Mouse (Mus musculus) limb, embryonic 10.5 days (tissue): ENCODE measurements around the gene Tada2b. TPM values are rescaled to one million over a fixed set of nuclear protein-coding genes. Genes with fewer than 3 reads are reported as not detected.

Source experiments
- DNase-seq: peaks from one replicate; pipeline ENCODE4 v3.0.0-alpha.2; 2017; ENCODE audit warnings: low spot score
- H3K27ac ChIP-seq: fragments of 300-500 bp; sonication (generic); 2 replicates; pipeline ENCODE4 v1.5.1; 2016; ENCODE audit warnings: mild to moderate bottlenecking
- H3K27me3 ChIP-seq: fragments of 300-500 bp; sonication (generic); 2 replicates; pipeline ENCODE4 v1.6.1; 2016; ENCODE audit warnings: low read depth, mild to moderate bottlenecking; ENCODE audit not compliant: poor library complexity, severe bottlenecking
- H3K36me3 ChIP-seq: fragments of 300-500 bp; sonication (generic); 2 replicates; pipeline ENCODE4 v1.6.1; 2016; ENCODE audit warnings: mild to moderate bottlenecking, moderate library complexity
- H3K4me1 ChIP-seq: fragments of 300-500 bp; sonication (generic); 2 replicates; pipeline ENCODE4 v1.6.1; 2016
- H3K4me3 ChIP-seq: fragments of 300-500 bp; sonication (generic); 2 replicates; pipeline ENCODE4 v1.5.1; 2016; ENCODE audit warnings: mild to moderate bottlenecking, moderate library complexity
- H3K9me3 ChIP-seq: fragments of 300-500 bp; sonication (generic); replicated peaks from 2 replicates; pipeline ENCODE4 v1.6.1; 2016; ENCODE audit warnings: mild to moderate bottlenecking
- WGBS: fragments of 180-500 bp; shearing (Covaris S2); methylation state at CpG from one replicate; pipeline ENCODE4 v1.1.7; 2016; 5-methylcytosine and 5-hydroxymethylcytosine counted together
- polyA plus RNA-seq: library from polyadenylated mRNA; unstranded; fragments of >200 nt; fragmentation: Nextera tagmentation; extraction: Ambion mirVana; gene quantifications from 2 replicates; pipeline ENCODE4 v1.2.1, GENCODE M21; 2016

The Tada2b gene
- polyA plus RNA-seq, 1 experiment from 2014 or later: 1.4 TPM

- 88% methylated on average over 5 of the region's 5 CpGs for WGBS
- Histone ChIP-seq H3K4me1 (peaks cover 21% of the 10 kb centered on the region), H3K27ac (0 out of 2 replicates have a peak overlapping the region, but pooled peaks have one; percentile 14), H3K4me3 (no peak overlapping the region), H3K9me3 (no peaks in the 10 kb centered on the region), H3K27me3 (peaks cover 3% of the 10 kb centered on the region; the same call in 1 of the 2 replicates), H3K36me3 (no peaks in the 10 kb centered on the region)
- DNase-seq: no peak
These were observed 57.7 kb downstream of the Tada2b start for GRCm38 (mm10) chr5:36426404-36426803.

GRCm38 (mm10) chr5:36424676-36425075 lies 59.4 kb downstream of the Tada2b start:
- Histone ChIP-seq H3K4me3 (no peak overlapping the region), H3K9me3 (no peaks in the 10 kb centered on the region), H3K4me1 (peaks cover 16% of the 10 kb centered on the region), H3K36me3 (no peaks in the 10 kb centered on the region), H3K27ac (no peak overlapping the region), H3K27me3 (peaks cover 3% of the 10 kb centered on the region; the same call in 1 of the 2 replicates)
- no peak for DNase-seq

Other genes starting within 250 kb of the Tada2b start
- gene Sorcs2, start 86.1 kb downstream of the Tada2b start, polyA plus RNA-seq: 6.1 and 8.3 TPM in 2 replicates
- gene Grpel1, start 19.3 kb downstream of the Tada2b start, polyA plus RNA-seq: 60.8 and 67.6 TPM in 2 replicates
- gene Ccdc96, start 303 bp upstream of the Tada2b start, polyA plus RNA-seq: 0.75 and 0.88 TPM in 2 replicates
- gene Tbc1d14, start 109.0 kb upstream of the Tada2b start, polyA plus RNA-seq: 32.0 and 38.2 TPM in 2 replicates
- 22.5 and 25.1 TPM in 2 replicates for gene D5Ertd579e, start 211.7 kb upstream of the Tada2b start, polyA plus RNA-seq